Mouse (Mus musculus): ENCODE data around the gene Mfsd5.

Gene Mfsd5

DNA sequence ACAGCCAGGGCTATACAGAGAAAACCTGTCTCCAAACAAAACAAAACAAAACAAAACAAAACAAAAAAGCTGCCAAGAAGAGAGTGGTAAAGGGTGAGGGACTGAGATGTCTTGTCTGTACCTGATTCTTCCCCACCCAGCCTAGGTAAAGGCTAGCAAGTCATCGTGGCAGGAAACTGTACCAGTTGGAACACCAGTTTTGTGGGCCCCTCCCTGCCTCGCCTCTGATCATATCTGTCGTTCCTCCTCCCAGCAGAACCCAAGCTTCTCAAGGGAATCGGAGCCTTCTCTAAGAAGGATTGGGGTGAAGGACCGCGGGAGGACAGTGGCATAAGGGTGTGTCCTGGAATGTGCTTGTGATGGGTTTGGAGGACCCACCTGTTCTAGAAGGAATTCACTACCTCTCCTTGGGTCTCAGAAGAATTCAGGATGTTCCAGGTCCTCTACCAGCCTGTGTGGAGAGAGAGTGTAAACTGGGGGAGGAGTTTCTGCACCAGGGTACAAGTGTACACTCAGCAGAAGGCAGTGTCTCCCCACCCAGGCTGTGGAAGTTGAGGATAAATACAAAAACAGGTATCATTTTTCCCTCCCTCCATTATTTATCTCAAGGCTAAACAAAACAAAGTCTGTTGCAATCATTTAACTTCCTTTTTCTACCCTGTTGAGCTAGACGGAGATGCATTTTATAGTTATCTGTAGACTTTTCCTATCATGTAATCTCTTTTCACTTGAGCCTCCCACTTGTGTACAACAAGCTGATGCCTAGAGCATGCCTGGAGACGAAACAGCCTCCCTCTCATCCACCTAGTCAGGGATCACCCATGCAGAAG lies 3.4 kb downstream of the Mfsd5 start:
- DNase-seq (ENCODE audit: low read depth) = no peak

DNA sequence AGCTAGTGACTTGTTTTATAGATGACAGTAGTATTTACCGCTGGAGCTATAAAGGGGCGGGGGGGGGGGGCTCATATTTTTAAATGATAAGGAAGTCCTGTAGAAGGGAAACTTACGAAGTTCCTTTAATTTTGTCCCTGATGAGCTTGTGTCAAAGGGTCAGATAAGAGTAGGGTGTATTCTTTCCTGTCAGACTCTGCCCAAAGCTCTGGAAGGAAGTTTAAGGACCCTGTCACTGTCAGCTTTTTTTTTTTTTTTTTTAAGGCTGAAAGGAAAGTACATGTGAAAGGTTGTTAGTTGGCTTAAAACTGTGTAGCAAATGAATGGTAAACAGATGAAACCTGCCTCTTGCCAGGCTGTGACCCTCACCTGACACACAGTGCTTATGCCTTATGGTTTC lies 4.4 kb downstream of the Mfsd5 start:
- DNase-seq (ENCODE audit: low read depth) = no peak

DNA sequence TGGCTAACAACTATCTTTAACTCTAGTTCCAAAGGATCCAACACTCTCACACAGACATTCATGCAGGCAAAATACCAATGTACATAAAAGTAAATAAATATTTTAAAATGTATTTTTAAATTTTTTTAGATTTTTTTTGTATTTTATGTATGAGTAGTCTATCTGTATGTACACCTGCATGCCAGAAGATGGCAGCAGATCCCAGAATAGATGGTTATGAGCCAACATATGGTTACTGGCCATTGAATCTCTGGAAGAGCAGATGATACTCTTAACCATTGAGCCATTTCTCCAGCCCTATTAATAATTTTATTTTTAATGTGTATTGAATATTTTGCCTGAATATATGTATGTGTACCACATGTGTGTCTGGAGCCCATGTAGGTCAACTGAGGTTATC lies 8.1 kb downstream of the Mfsd5 start:
- peak; percentile 50 for DNase-seq (ENCODE audit: low read depth)

DNA sequence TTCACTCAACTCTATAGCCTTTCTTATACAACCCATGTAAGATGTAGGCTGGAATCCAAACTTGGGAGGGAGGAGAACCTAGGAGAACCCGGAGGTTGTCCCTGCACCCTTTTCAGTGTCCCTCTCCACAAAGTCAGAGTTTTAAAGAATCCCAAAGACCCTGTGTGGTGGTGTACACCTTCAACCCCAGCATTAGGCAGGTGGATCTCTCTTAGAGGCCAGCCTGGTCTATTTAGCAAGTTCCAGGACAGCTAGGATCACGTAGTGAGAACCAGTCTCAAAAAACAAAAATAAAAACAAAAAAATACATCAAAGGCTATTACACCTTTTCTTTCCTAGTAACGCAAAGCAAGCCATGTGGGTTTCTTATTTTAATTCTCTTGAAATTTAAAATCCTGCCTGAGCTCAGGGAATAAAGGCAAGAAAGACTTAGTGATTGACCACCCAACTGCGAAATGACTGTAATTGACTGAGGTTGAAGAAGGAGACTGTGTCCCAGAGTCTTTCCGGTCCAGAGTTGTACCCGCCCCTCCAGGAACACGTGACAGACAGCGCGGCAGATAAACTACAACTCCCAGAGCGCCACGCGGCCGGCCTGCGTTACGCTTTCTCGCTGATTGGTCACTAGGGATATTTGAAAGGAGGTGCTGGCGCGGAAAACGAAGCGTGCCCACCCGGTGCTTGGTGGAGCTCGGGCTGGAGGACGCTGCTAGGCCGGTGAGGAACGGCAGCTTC lies 16.5 kb downstream of the Mfsd5 start, which contains the start of gene Espl1:
Gene Espl1, plus strand, starts transcription at position 634 of the 735 bp plus-strand sequence.
- peak; percentile 94 for DNase-seq (ENCODE audit: low read depth)

DNA sequence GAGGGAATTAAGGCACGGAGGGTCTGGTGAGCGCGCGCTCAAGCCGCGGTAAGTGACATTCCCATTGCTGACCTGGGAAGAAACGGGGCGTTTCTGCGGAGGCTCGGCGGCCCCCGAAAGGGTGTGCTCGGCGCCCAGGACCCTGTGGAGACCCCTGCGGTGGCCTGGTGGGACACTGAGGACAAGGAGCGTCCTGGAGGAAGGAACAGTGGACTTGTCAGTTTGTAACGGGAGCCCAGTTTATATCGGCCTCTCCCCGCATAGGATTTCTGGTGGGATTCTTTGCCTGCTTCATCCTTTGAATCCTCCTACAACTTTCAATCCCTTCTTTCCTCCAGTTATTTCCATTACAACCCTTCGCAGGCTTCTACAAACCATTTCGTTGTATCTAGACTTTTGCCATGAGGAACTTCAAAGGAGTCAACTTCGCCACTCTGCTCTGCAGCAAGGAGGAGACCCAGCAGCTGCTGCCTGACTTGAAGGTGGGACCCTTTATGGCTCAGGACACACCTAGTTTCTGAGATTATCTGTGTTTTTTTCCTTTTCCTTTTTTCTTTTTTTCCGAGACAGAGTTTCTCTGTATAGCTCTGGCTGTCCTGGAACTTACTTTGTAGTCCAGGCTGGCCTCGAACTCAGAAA lies 17.2 kb downstream of the Mfsd5 start:
- DNase-seq (ENCODE audit: low read depth) = no peak

DNA sequence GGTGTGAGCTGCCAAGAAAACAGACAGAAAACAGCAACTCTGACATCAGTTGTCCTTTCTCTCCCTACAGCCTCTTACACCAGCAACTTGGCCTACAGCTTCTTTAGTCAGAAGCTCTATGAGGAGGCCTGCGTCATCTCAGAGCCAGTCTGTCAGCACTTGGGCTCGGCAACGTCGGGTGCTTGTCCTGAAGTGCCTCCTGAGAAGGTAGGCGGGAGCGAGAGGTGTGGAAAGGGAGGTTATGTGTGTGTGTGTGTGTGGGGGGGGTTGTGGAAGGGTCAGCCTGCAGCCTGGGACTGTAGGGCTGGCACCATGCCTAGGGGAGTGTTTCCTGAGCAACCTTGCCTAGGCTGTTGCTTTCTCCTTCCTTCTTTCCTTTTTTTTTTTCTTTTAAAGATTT lies 23.3 kb downstream of the Mfsd5 start:
- no peak for DNase-seq (ENCODE audit: low read depth)

DNA sequence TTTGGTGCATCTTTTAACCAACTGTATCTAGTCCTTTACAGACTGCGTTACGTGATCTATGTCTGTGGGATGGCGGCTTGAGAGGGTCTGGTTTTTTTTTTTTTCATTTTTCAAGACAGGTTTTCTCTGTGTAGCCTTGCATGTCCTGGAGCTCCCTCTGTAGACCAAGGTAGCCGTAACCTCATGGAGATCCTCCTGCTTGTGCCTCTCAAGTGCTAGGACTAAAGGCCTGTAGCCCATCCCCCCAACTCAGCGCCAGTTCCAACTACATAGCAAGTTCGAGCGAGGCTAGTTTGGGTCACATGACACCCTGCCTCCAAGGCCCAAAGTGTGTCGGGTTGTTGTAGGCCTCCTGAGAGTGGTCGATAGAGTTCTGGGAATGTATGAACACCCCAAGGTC lies 29.5 kb downstream of the Mfsd5 start:
- no peak for DNase-seq (ENCODE audit: low read depth)

DNA sequence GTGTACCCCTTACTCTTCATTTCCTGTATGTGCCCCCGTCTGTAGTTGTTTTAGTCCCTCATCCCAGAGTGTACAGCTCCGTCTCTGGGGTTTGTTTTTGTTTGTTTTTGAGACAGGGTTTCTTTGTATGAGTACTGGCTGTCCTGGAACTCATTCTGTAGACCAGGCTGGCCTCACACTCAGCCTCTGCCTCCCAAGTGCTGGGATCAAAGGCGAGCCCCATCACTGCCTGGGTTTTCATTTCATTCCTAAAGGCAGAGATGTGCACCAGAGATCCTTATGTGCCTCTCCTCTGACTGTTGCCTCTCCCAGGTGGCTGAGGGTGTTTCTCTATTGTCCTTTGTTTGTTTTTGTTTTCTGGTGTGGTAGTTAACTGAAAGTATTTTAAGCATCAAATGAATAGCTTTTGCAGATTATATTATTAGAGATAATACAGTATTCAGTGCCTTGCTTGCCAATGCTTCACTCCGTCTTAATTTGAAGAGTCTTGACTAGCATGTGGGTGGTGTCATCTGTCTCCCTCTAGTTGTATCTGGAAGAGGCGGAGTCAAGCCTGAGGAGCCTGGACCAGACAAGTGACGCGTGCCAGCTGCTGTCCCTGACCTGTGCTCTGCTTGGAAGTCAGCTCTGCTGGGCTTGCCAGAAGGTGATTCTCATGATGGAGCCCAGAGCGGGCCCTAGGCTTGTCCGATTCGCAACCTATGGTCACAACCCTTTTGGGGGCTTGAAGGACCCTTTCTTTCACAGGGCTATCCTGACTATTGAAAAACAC lies 31.0 kb downstream of the Mfsd5 start:
- DNase-seq (ENCODE audit: low read depth) = no peak

DNA sequence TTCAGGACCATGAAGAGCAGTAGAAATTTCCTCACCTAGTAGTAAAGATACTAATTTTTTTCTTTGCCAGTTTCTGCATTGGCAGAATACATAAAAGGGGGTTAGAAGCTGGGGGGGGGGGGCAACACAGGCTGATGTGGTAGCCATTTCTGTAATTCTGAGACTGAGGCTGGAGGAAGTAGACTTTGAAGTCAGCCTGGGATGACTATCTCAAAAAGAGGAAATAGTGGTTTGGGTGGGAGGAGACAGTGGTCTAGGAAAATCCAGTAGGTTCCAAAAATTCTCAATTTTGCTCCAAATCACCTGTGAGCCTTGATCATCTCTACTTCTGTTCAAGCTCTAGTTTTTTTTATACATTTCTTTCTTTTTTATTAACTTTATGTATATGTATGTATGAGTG lies 32.2 kb downstream of the Mfsd5 start:
- no peak for DNase-seq (ENCODE audit: low read depth)

DNA sequence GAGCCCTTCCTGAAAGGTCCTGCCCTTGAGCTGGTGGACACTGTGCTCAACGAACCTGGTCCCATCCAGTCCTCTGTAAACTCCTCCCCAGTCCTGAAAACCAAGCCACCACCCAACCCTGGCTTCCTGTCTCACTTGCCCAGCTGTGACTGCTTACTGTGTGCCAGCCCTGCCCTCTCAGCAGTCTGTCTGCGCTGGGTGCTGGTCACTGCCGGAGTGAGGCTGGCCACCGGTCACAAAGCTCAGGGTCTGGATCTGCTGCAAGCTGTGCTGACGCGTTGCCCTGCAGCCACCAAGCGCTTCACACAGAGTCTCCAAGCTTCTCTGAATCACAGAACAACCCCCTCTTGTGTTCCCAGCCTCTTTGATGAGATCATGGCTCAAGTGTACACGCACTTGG lies 36.0 kb downstream of the Mfsd5 start:
- no peak for DNase-seq (ENCODE audit: low read depth)

DNA sequence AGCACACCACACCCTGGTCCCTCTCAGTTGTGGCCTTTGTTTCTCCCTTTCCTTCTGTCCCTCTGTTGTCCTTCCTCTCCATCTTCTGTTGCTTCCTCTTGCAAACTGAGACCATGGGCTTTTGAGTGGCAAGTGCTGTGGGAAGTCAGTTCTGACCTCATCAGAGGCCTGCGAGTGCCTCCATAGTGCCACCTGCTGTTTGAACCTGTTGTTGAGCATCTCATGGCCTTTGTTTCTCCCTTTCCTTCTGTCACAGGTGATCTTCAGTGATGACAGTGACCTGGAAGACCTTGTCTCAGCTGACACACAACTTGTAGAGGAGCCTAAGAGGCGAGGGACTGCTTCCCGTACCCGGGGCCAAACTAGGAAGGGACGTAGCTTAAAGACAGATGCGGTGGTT lies 37.0 kb downstream of the Mfsd5 start:
- peak; percentile 50 for DNase-seq (ENCODE audit: low read depth)

DNA sequence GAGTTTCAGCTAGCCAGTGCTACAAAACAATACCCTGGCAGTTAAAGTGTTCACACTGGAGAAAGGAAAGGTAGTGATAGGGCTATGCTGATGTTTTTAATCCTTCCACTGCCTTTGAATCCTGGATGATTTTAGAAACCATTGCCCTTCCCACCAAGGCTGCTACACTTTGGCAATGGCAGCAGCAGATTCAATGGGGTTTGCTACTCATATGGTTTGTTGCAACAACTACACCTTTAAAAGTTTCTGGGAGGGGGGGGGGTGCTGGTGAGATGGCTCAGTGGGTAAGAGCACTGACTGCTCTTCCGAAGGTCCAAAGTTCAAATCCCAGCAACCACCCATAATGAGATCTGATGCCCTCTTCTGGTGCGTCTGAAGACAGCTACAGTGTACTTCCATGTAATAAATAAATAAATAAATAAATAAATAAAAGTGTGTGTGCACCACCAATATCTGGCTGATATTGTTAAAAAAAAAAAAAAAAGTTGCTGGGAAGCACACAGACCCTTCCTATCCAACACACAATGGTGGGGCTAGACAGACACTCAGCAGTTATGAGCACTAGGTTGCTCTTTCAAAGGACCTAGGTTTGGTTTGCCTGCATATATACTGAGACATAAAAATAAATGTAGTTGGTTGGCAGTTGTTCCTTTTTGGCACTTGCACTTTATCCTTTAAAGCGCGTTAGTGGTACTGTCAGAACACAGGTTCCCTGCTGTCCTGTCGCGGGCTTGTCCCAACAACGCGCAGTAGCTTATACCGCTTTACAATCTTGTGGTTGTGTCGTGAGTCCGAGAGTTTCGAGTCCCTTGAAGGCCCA lies 45.6 kb downstream of the Mfsd5 start:
- no peak for DNase-seq (ENCODE audit: low read depth)

DNA sequence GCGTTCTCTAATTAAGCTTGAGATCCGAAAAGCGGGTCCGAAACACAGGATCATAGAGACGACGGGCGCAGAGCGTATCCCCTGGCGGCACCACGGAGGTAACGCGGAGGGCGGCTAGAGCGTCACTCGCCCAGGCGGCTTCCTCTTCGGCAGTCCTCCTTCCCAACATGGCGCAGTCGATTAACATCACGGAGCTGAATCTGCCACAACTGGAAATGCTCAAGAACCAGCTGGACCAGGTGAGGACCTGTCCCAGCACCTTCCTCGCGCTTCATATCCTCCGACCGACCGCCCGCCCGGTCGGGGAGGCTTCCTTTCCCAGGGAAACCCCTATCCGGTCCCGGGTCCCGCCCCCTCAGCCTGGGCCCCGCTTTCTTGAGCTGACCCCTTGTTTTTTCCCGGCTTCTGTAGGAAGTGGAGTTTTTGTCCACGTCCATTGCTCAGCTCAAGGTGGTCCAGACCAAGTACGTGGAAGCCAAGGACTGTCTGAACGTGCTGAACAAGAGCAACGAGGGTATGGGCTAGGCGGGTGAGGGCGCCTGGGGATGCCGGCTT lies 46.8 kb downstream of the Mfsd5 start, which contains the start of gene Pfdn5:
Gene Pfdn5, plus strand, starts transcription at position 95 of the 555 bp plus-strand sequence.
- peak; percentile 81 for DNase-seq (ENCODE audit: low read depth)

DNA sequence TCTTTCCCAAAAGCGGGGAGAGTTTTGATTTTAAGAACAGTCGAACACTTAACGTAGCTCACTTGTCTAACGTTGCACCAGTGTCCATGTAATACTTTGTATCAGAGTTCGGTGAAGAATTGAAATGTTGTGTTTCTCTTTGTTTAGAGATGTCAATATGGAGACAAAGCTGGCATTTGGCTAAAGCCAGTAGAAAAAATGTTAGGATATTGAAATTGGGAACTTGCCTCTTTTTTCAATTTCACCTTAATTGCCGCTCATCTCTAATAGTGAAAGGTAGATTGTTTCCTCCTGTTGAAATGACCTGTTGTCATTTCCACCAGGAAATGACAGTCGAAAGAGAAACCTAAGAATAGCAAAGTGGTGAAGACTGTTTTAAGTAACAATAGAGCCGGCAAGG lies 47.6 kb downstream of the Mfsd5 start:
- DNase-seq (ENCODE audit: low read depth) = no peak

Measured in c-Kit-positive CD71-negative TER-119-negative erythroid progenitor cells, embryonic 14.5 days (primary cell).